Mouse (Mus musculus) heart, embryonic 16.5 days (tissue): ENCODE measurements around the gene Fcmr. TPM values are rescaled to one million over a fixed set of nuclear protein-coding genes. Genes with fewer than 3 reads are reported as not detected.

Source experiments
- ATAC-seq: fragments of 200-750 bp; cut with Nextera tagmentation; replicated peaks from 2 replicates; pipeline ENCODE4 v1.8.0; 2017; ENCODE audit warnings: moderate number of reproducible peaks; ENCODE audit not compliant: insufficient read depth, low FRiP score; ENCODE audit errors: extremely low read depth
- H3K27ac ChIP-seq: fragments of 300-500 bp; sonication (generic); 2 replicates; pipeline ENCODE4 v1.5.1; 2014; ENCODE audit warnings: mild to moderate bottlenecking, low read length, control low read depth, moderate library complexity
- H3K27me3 ChIP-seq: fragments of 300-500 bp; sonication (generic); 2 replicates; pipeline ENCODE4 v1.6.1; 2014; ENCODE audit warnings: low read length, mixed read lengths; ENCODE audit not compliant: control insufficient read depth, insufficient read depth
- H3K36me3 ChIP-seq: fragments of 300-500 bp; sonication (generic); 2 replicates; pipeline ENCODE4 v1.6.1; 2014; ENCODE audit not compliant: control insufficient read depth, insufficient read depth
- H3K4me1 ChIP-seq: fragments of 300-500 bp; sonication (generic); 2 replicates; pipeline ENCODE4 v1.6.1; 2014; ENCODE audit warnings: low read length, mixed read lengths; ENCODE audit not compliant: control insufficient read depth, insufficient read depth
- H3K4me2 ChIP-seq: fragments of 300-500 bp; sonication (generic); 2 replicates; pipeline ENCODE4 v1.6.1; 2014; ENCODE audit warnings: low read depth, mild to moderate bottlenecking, control low read depth, low read length
- H3K4me3 ChIP-seq: fragments of 300-500 bp; sonication (generic); 2 replicates; pipeline ENCODE4 v1.5.1; 2014; ENCODE audit warnings: mild to moderate bottlenecking, control low read depth, low read length
- H3K9ac ChIP-seq: fragments of 300-500 bp; sonication (generic); 2 replicates; pipeline ENCODE4 v1.6.1; 2014; ENCODE audit warnings: low read length, control low read depth
- H3K9me3 ChIP-seq: fragments of 300-500 bp; sonication (generic); replicated peaks from 2 replicates; pipeline ENCODE4 v1.6.1; 2016; ENCODE audit warnings: low read length; ENCODE audit not compliant: control insufficient read depth
- WGBS: fragments of 180-500 bp; shearing (Covaris S2); extraction: QIAGEN DNeasy Blood & Tissue Kit; methylation state at CpG from one replicate; pipeline ENCODE4 v1.1.7; 2014; 5-methylcytosine and 5-hydroxymethylcytosine counted together
- polyA plus RNA-seq: library from polyadenylated mRNA; unstranded; fragments of >200 nt; fragmentation: Nextera tagmentation; extraction: Ambion mirVana; gene quantifications from 2 replicates; pipeline ENCODE4 v1.2.1, GENCODE M21; 2015

Gene Fcmr
- polyA plus RNA-seq, 1 experiment from 2014 or later, result 0.71 TPM

DNA sequence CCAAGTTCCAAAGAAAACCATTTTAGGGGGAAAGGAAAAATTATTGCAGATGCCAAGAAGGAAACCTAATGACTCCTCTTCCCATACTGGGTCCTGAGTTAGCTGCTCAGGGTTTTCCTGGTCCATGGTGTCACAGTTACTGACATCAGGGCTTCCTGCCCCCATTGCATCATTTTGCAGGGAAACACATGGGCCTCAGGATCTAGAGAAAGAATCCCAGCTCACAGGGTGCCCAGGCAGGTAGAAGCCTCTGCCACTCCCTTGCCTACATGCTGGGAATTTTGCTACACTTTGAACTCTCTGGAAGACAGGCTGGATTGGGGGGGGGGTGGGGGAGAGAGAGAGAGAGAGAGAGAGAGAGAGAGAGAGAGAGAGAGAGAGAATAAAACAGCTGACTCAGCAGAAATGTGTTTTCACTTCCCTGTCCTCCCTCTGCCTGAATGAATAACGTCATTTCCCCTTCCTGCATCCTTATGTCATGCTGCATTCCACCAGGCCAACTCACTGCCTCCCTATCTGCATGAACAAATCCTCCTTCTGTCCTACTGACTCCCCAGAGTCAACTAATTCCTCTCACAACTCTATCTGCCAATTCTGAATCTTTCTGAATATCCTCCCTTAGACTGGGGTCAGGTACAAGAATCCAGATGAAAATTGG lies 53.0 kb downstream of the Fcmr start:
- Histone ChIP-seq H3K4me1 (no peaks in the 10 kb centered on the region), H3K4me3 (no peak overlapping the region), H3K9me3 (no peaks in the 10 kb centered on the region), H3K4me2 (no peak overlapping the region), H3K36me3 (no peaks in the 10 kb centered on the region), H3K27ac (no peak overlapping the region), H3K9ac (no peak overlapping the region), H3K27me3 (no peaks in the 10 kb centered on the region)
- 5% methylated on average over 1 of the region's 1 CpGs for WGBS
- no peak for ATAC-seq

DNA sequence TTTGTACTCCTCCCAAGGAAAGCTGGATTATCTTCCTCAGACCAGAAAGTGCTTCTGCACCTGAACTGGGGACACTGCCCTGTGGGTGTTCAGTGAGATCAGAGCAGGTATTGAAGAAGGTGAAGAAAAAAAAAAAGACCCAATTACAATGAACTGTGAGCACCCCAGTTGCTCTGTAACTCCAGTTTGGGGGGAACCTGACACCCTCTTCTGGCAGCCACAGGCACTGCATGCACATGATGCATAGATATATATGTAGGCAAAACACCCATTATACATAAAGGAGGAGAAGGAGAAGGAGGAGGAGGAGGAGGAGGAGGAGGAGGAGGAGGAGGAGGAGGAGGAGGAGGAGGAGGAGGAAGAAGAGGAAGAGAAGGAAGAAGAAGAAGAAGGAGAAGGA lies 61.0 kb downstream of the Fcmr start:
- Histone ChIP-seq H3K4me1 (no peaks in the 10 kb centered on the region), H3K4me2 (no peak overlapping the region), H3K4me3 (no peak overlapping the region), H3K9ac (no peak overlapping the region), H3K36me3 (no peaks in the 10 kb centered on the region), H3K27me3 (no peaks in the 10 kb centered on the region), H3K27ac (no peak overlapping the region), H3K9me3 (no peaks in the 10 kb centered on the region)
- no peak for ATAC-seq

Other genes starting within 250 kb of the Fcmr start
- 0.08 TPM in 1 of 2 replicates, not detected in the other for gene Zp3r, start 236.0 kb upstream of the Fcmr start, polyA plus RNA-seq
- not detected in 2 replicates for gene C4bp, start 204.0 kb upstream of the Fcmr start, polyA plus RNA-seq
- not detected in 2 replicates for gene Gm29427, start 149.9 kb upstream of the Fcmr start, polyA plus RNA-seq
- gene Yod1, start 148.3 kb upstream of the Fcmr start, polyA plus RNA-seq, result 8.7 and 9.1 TPM in 2 replicates
- 7.4 and 7.8 TPM in 2 replicates for gene Pfkfb2, start 136.4 kb upstream of the Fcmr start, polyA plus RNA-seq
- 0.91 and 2.2 TPM in 2 replicates for gene AA986860, start 133.7 kb upstream of the Fcmr start, polyA plus RNA-seq
- gene Fcamr, start 64.8 kb upstream of the Fcmr start, polyA plus RNA-seq, result 0.21 TPM in 1 of 2 replicates, not detected in the other
- 0.46 TPM in 1 of 2 replicates, not detected in the other for gene Pigr, start 39.0 kb upstream of the Fcmr start, polyA plus RNA-seq
- not detected in 2 replicates for gene Il24, start 21.8 kb downstream of the Fcmr start, polyA plus RNA-seq
- not detected in 2 replicates for gene Il20, start 45.8 kb downstream of the Fcmr start, polyA plus RNA-seq
- gene Il19, start 74.4 kb downstream of the Fcmr start, polyA plus RNA-seq, result not detected in 2 replicates
- gene Il10, start 154.2 kb downstream of the Fcmr start, polyA plus RNA-seq, result 0.11 and 0.14 TPM in 2 replicates
- gene Mapkapk2, start 232.2 kb downstream of the Fcmr start, polyA plus RNA-seq, result 61.4 and 66.8 TPM in 2 replicates